Mouse (Mus musculus): ENCODE data around the gene Mast4. TPM values are rescaled to one million over a fixed set of nuclear protein-coding genes. Genes with fewer than 3 reads are reported as not detected.

Gene Mast4
- polyA plus RNA-seq, 1 experiment from 2014 or later: 20.3 TPM

GRCm38 (mm10) chr13:103225895-103226815 is 108.1 kb downstream of the Mast4 start:
- ATAC-seq: no peak
- Histone ChIP-seq H3K9me3 (no peaks in the 10 kb centered on the region), H3K4me2 (replicated peaks) (no peak overlapping the region), H3K27me3 (replicated peaks) (no peaks in the 10 kb centered on the region), H3K36me3 (no peaks in the 10 kb centered on the region), H3K4me3 (replicated peaks) (no peak overlapping the region), H3K9ac (no peak overlapping the region), H3K4me1 (replicated peaks) (no peaks in the 10 kb centered on the region), H3K27ac (no peak overlapping the region)
- 55% methylated on average over 17 of the region's 17 CpGs for WGBS

DNA sequence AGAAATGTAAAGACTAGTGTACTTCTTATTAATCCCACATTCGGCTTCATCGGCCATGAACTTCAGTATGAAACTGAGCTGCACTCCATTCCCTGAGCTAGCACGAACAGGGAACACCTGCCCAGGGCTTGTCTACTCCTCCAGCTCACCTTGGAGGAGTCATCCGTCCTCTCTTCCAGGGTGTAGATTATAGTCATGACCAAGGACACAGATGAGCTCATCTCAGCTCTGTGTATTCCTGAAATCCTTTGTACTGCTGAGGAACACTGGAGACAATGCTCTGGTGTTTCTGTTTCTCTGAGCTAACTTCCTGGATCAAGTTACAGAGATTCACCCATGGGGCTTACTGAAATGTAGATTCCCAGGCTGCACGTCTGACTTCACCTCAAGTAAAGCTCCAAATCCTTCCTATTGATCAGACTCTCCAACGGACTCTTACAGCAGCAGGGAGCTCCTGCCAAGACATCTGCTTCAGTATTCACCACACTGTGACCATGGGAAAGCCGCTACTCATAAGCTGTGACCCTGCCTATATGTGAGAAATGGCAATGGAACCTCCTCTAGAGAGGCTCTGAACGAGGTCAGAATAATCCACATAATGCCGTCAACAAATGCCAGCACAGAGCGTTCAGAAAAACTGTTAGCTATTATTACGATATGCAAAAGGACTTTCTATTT is 108.9 kb downstream of the Mast4 start:
- no peaks in the 10 kb centered on the region for H3K9me3 ChIP-seq
- no peak overlapping the region for H3K9ac ChIP-seq
- no peaks in the 10 kb centered on the region for H3K36me3 ChIP-seq
- H3K4me2 ChIP-seq (replicated peaks): no peak overlapping the region
- 66% methylated on average over 11 of the region's 11 CpGs for WGBS
- no peak for ATAC-seq
- H3K27me3 ChIP-seq (replicated peaks): no peaks in the 10 kb centered on the region
- H3K4me3 ChIP-seq (replicated peaks): no peak overlapping the region
- H3K27ac ChIP-seq: no peak overlapping the region
- 0 out of 2 replicates have a peak, but pooled peaks cover 3% of the 10 kb centered on the region for H3K4me1 ChIP-seq (replicated peaks)

DNA sequence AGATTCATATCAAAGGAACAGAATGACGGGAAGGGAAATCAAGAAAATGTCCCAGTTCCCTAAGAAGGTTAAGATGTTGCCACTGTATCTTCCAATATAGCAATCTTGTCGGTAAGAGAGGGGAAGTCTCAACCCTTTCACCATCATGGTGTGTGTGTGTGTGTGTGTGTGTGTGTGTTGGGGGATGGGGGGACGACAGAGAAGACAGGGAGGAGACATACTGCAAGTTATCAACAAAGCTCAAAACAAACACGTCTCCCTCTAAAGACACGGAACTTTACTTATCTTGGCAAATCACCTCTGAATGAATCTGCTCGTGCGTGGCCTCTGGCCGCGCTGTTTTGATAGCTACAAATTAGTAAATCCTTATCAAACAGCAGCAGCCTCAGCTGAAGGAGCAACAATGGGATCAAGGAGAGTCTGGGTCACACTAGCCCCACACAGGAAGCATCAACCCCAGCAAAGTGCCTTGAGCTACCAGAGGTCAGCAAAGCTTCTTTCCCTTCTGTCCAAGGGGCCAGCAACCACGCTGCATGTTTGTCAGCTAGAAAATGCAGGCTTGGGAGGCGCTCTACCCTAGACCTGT is 113.7 kb downstream of the Mast4 start:
- ATAC-seq: no peak
- Histone ChIP-seq H3K27ac (no peak overlapping the region), H3K4me1 (replicated peaks) (0 out of 2 replicates have a peak, but pooled peaks cover 3% of the 10 kb centered on the region), H3K4me2 (replicated peaks) (no peak overlapping the region), H3K9ac (no peak overlapping the region), H3K4me3 (replicated peaks) (no peak overlapping the region), H3K36me3 (no peaks in the 10 kb centered on the region), H3K9me3 (no peaks in the 10 kb centered on the region), H3K27me3 (replicated peaks) (no peaks in the 10 kb centered on the region)
- WGBS: 38% methylated on average over 11 of the region's 11 CpGs

DNA sequence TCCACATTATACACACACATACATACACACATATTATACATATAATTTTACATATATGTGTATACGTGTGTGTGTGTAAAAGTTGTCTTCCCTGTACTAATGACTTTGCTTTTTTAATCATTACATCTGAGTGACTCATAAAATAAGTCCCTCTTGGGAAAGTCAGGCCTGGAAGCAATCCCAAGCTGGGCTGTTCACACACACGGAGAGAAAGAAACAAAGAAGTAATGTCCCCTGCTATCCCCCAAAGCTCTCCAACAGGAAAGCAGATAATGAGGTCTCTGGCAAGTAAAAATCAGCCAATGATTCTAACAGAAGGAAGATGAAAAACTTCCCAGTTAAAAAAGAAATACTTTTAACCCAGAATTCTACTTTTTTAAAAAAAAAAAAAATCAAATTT is 114.3 kb downstream of the Mast4 start:
- no peaks in the 10 kb centered on the region for H3K9me3 ChIP-seq
- 0 out of 2 replicates have a peak, but pooled peaks cover 3% of the 10 kb centered on the region for H3K4me1 ChIP-seq (replicated peaks)
- H3K36me3 ChIP-seq: no peaks in the 10 kb centered on the region
- no peak overlapping the region for H3K27ac ChIP-seq
- ATAC-seq: no peak
- no peak overlapping the region for H3K9ac ChIP-seq
- H3K27me3 ChIP-seq (replicated peaks): no peaks in the 10 kb centered on the region
- 45% methylated on average over 2 of the region's 2 CpGs for WGBS
- no peak overlapping the region for H3K4me2 ChIP-seq (replicated peaks)
- H3K4me3 ChIP-seq (replicated peaks): no peak overlapping the region

- Histone ChIP-seq H3K4me2 (replicated peaks) (no peak overlapping the region), H3K4me3 (replicated peaks) (no peak overlapping the region), H3K9me3 (no peaks in the 10 kb centered on the region), H3K36me3 (no peaks in the 10 kb centered on the region), H3K27ac (no peak overlapping the region), H3K27me3 (replicated peaks) (no peaks in the 10 kb centered on the region), H3K9ac (no peak overlapping the region), H3K4me1 (replicated peaks) (0 out of 2 replicates have a peak, but pooled peaks cover 3% of the 10 kb centered on the region)
- 75% methylated on average over 3 of the region's 3 CpGs for WGBS
- ATAC-seq: no peak
Measured at GRCm38 (mm10) chr13:103217486-103217885, 116.8 kb downstream of the Mast4 start.

GRCm38 (mm10) chr13:103214506-103214905 is 119.8 kb downstream of the Mast4 start:
- no peak overlapping the region for H3K4me2 ChIP-seq (replicated peaks)
- 75% methylated on average over 3 of the region's 3 CpGs for WGBS
- no peak overlapping the region for H3K4me3 ChIP-seq (replicated peaks)
- H3K36me3 ChIP-seq: no peaks in the 10 kb centered on the region
- no peaks in the 10 kb centered on the region for H3K9me3 ChIP-seq
- peaks cover 6% of the 10 kb centered on the region; the same call in 1 of the 2 replicates for H3K4me1 ChIP-seq (replicated peaks)
- H3K27ac ChIP-seq: no peak overlapping the region
- H3K9ac ChIP-seq: no peak overlapping the region
- ATAC-seq: no peak
- H3K27me3 ChIP-seq (replicated peaks): no peaks in the 10 kb centered on the region

- H3K4me1 ChIP-seq (replicated peaks): peaks cover 6% of the 10 kb centered on the region; the same call in 1 of the 2 replicates
- H3K4me2 ChIP-seq (replicated peaks): no peak overlapping the region; the same call in 1 of the 2 replicates
- peak; percentile 28; the same call in 1 of the 2 replicates for ATAC-seq
- H3K9ac ChIP-seq: no peak overlapping the region
- H3K9me3 ChIP-seq: no peaks in the 10 kb centered on the region
- WGBS: 48% methylated on average over 6 of the region's 6 CpGs
- no peak overlapping the region for H3K4me3 ChIP-seq (replicated peaks)
- peak overlapping the region; percentile 36; the same call in 1 of the 2 replicates for H3K27ac ChIP-seq
- H3K27me3 ChIP-seq (replicated peaks): no peaks in the 10 kb centered on the region
- no peaks in the 10 kb centered on the region for H3K36me3 ChIP-seq
Measured at GRCm38 (mm10) chr13:103211953-103212352, 122.3 kb downstream of the Mast4 start.

GRCm38 (mm10) chr13:103211501-103211941 is 122.8 kb downstream of the Mast4 start:
- H3K36me3 ChIP-seq: no peaks in the 10 kb centered on the region
- H3K27ac ChIP-seq: peak overlapping the region; percentile 36; the same call in 1 of the 2 replicates
- ATAC-seq: peak; percentile 72
- H3K27me3 ChIP-seq (replicated peaks): no peaks in the 10 kb centered on the region
- no peak overlapping the region for H3K9ac ChIP-seq
- H3K4me3 ChIP-seq (replicated peaks): no peak overlapping the region
- peak overlapping the region; percentile 22; the same call in 1 of the 2 replicates for H3K4me2 ChIP-seq (replicated peaks)
- no peaks in the 10 kb centered on the region for H3K9me3 ChIP-seq
- WGBS: 46% methylated on average over 11 of the region's 11 CpGs
- H3K4me1 ChIP-seq (replicated peaks): peaks cover 6% of the 10 kb centered on the region; the same call in 1 of the 2 replicates

DNA sequence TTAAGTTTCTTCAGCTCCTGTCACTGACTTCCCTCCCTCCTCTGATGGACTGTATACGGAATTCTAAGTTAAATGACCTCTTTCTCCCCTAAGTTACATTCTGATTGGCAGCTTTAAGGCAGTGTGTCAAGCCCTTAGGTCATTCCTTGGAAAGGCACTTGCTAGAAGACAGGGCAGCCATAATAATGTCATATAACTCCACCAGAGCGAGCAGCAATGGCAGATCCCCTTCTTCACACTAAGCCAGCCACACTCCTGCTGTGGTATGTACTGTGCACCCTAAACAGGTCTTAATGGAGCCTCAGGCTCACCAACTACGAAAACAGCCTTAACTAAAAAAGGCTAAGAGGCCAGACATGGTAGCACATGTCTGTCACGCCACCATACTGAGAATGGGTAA is 123.6 kb downstream of the Mast4 start:
- Histone ChIP-seq H3K4me1 (replicated peaks) (peaks cover 6% of the 10 kb centered on the region; the same call in 1 of the 2 replicates), H3K27me3 (replicated peaks) (no peaks in the 10 kb centered on the region), H3K36me3 (no peaks in the 10 kb centered on the region), H3K9ac (no peak overlapping the region), H3K27ac (0 out of 2 replicates have a peak overlapping the region, but pooled peaks have one; percentile 19), H3K4me2 (replicated peaks) (no peak overlapping the region), H3K9me3 (no peaks in the 10 kb centered on the region), H3K4me3 (replicated peaks) (no peak overlapping the region)
- WGBS: 87% methylated on average over 4 of the region's 4 CpGs
- no peak for ATAC-seq

DNA sequence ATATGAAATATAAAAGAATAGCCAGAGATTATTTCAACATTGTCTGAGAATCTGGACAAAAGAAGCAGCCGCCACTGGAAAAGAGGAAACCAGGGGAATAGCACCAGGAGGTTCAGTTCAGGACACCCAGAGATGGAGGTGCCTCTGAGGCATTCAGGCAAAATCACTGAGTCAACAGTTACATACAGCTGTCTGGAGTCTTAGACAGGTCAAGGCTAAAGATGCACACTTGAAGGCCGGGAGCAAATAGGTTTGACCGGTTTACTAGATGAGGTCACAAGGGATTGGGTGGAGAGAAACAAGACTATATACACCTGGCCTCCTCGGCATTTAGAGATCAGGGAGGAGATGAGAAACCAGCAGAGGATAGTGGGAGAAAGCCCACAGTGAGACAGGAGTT is 127.1 kb downstream of the Mast4 start:
- Histone ChIP-seq H3K9me3 (no peaks in the 10 kb centered on the region), H3K9ac (no peak overlapping the region), H3K4me3 (replicated peaks) (no peak overlapping the region), H3K36me3 (no peaks in the 10 kb centered on the region), H3K4me2 (replicated peaks) (no peak overlapping the region), H3K27me3 (replicated peaks) (no peaks in the 10 kb centered on the region), H3K27ac (no peak overlapping the region), H3K4me1 (replicated peaks) (peaks cover 6% of the 10 kb centered on the region; the same call in 1 of the 2 replicates)
- 77% methylated on average over 4 of the region's 4 CpGs for WGBS
- no peak for ATAC-seq

GRCm38 (mm10) chr13:103206644-103207043 is 127.7 kb downstream of the Mast4 start:
- H3K36me3 ChIP-seq: no peaks in the 10 kb centered on the region
- WGBS: 81% methylated on average over 9 of the region's 9 CpGs
- no peaks in the 10 kb centered on the region for H3K27me3 ChIP-seq (replicated peaks)
- H3K4me3 ChIP-seq (replicated peaks): no peak overlapping the region
- H3K27ac ChIP-seq: no peak overlapping the region
- no peaks in the 10 kb centered on the region for H3K9me3 ChIP-seq
- ATAC-seq: no peak
- peaks cover under 1% of the 10 kb centered on the region; the same call in 1 of the 2 replicates for H3K4me1 ChIP-seq (replicated peaks)
- no peak overlapping the region for H3K9ac ChIP-seq
- no peak overlapping the region for H3K4me2 ChIP-seq (replicated peaks)

DNA sequence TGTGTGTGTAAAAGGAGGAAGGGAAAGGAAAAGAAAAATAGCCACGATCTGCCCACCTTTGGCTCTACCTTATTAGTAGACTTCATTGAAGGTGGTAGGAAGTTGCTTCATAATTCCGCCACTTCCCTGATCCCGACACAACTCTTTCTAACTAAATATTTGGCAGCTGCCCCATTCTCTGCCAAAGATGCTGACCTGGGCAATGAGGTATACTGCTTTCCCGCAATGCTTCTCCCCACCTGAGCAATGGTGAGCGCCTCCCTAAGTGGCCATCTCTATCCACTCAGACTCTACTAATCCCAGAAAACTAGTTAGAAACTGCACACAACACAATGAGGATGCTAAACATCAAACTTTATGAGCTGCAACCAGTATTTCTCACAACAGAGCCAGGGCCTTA is 129.1 kb downstream of the Mast4 start:
- Histone ChIP-seq H3K27me3 (replicated peaks) (no peaks in the 10 kb centered on the region), H3K9ac (no peak overlapping the region), H3K4me1 (replicated peaks) (no peaks in the 10 kb centered on the region), H3K36me3 (no peaks in the 10 kb centered on the region), H3K9me3 (no peaks in the 10 kb centered on the region), H3K4me2 (replicated peaks) (no peak overlapping the region), H3K4me3 (replicated peaks) (no peak overlapping the region), H3K27ac (no peak overlapping the region)
- no peak for ATAC-seq
- 85% methylated on average over 5 of the region's 5 CpGs for WGBS
